Mouse (Mus musculus): Measurements from ENCODE around the gene Ttll2. TPM values are rescaled to one million over a fixed set of nuclear protein-coding genes. Genes with fewer than 3 reads are reported as not detected.
"Not testable (repeated sequence)": the region's sequence is repeated elsewhere in the genome, so short reads cannot be mapped to it uniquely, and the experiment has no call there.

Gene Ttll2
- polyA plus RNA-seq (2012): not detected in 2 replicates

DNA sequence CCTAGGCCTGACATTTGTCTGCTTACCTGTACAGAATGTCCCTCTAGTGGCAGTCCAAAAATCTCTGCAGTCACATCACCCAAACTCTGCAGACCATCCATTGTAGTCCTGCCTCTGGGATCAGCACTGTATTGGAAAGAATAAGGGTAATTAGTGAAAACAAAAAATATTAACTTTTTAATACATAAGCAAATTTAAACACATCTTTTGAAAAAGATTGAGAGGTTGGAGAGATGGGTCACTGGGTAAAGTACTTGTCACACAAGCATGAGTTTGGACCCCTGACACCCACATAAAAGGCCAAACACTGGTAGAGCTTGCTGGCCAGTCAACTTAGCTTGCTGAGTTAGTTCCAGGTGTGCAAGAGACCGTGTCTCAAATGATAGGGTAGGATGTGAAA lies at the start of gene Ttll2:
Ttll2 (minus strand) TSS at position 101 of the 400 bp plus-strand sequence.
- TF ChIP-seq GATA1 (IDR thresholded peaks at IDR 0.05; ENCODE audit: low read length): not testable (repeated sequence)

DNA sequence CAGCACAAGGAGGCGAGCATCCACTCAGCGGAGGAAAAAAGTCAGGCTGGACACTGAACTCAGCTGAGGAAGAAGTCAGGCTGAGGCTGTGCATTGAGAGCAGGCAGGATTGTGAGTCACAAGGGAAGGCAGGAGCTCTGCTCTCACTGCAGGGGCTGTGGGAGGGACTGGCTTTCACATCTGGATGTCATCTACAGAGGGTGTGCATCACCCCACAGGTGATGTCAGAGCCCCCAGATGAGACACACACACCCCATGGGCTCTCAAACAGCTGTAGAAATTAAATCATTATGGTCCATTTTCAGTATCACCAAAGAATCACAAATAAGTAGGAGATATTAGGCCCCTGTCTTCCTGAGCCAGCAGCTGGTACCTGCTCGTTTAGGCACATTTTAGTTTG lies 32.9 kb upstream of the Ttll2 start, which contains the start of gene Unc93a2:
Unc93a2 (minus strand) TSS at position 101 of the 400 bp plus-strand sequence.
- TF ChIP-seq GATA1 (IDR thresholded peaks at IDR 0.05; ENCODE audit: low read length): not testable (repeated sequence)

DNA sequence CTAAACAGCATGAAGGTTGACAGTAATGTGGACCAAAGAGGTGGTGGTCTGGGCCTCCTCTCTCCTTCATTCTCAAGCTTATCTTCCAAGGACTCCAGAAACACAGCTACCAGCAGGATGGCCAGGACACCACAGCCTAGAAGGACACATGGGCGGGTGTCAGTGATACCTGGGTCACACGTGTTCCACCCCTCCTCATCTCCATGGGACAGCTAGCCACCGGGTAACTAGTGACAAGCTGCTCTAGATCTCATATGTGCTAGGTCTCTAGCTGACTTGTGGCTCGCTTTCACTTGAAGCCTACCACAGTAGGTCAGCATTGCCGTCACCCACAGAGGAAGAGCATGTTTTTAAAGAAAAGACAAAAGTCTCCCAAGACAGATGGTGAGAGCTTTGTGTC lies 19.4 kb upstream of the Ttll2 start, which contains the start of gene Gm49630:
Gm49630 (minus strand) TSS at position 101 of the 400 bp plus-strand sequence.
- TF ChIP-seq GATA1 (IDR thresholded peaks at IDR 0.05; ENCODE audit: low read length): not testable (repeated sequence)

DNA sequence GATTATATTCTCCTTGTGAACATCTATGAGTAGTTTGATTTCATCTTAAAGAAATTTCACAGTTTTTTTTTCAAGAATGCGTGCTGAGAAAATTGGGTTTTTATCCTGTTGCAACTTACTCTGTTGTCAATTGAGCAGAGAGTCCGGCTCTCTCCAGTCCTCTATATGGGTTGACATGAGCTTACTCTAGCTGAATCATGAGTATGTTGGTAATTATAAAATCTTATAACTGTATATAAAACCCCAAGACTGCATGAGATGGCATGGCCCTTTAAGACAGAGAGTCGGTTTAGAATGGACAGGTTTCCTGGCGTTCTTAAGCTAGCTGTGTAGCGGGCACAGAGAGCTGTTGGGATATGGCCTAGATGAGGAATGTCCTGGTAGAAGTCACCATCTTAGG lies 28.1 kb downstream of the Ttll2 start, which contains the start of gene Tcp10a:
Tcp10a (plus strand) TSS at position 301 of the 400 bp plus-strand sequence.
- not testable (repeated sequence) for TF ChIP-seq GATA1 (IDR thresholded peaks at IDR 0.05; ENCODE audit: low read length)

Other genes with a start within 250 kb of the Ttll2 start
- 0.02 TPM in 1 of 2 replicates, not detected in the other for gene Rps6ka2, start 182.6 kb downstream of the Ttll2 start, polyA plus RNA-seq (2012)
- not detected in 2 replicates for gene Tcp10a, start 28.1 kb downstream of the Ttll2 start, polyA plus RNA-seq (2012)
- gene Gm49630, start 19.3 kb upstream of the Ttll2 start, polyA plus RNA-seq (2012): not detected in 2 replicates
- gene Unc93a2, start 32.8 kb upstream of the Ttll2 start, polyA plus RNA-seq (2012): not detected in 2 replicates